ENCODE assay signal across 24 mouse cellular contexts in the genomic region with DNA sequence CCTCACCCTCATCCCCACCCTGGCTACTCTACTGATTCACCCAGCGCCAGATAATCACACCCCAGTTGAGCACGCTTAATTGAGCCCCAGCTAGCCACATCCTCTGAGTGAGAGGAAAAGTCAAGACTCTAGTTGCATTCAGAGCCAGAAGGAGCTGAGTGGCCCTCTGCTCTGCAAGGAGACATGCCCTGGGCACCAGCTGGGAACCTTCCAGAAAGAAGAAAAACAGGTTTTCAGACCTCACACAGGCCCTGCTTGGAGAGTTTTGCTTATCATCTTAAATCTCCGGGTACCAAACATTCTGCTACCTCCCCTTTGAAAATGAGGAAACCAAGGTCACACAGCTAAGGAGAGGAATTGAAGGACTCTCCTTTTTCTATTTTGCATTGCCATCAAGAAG.
"Had no signal": no experiment of that assay in that cellular context is flagged by ENCODE, and none has a peak within 500 bp of the region (broad histone marks: within the 10 kb centered on the region; RNA-seq: fewer than 3 reads in every experiment).

No protein-coding gene starts in this region.

- H3K9ac ChIP-seq: heart, embryonic 13.5 days; heart, embryonic 15.5 days; hindbrain, embryonic 13.5 days; hindbrain, embryonic 15.5 days; kidney, embryonic 15.5 days; limb, embryonic 13.5 days had no signal

- H3K36me3 ChIP-seq: heart, embryonic 13.5 days; heart, embryonic 15.5 days; hindbrain, embryonic 13.5 days; hindbrain, embryonic 15.5 days; kidney, embryonic 15.5 days; limb, embryonic 13.5 days had no signal

- H3K9me3 ChIP-seq: heart, embryonic 13.5 days; heart, embryonic 15.5 days; hindbrain, embryonic 13.5 days; hindbrain, embryonic 15.5 days; kidney, embryonic 15.5 days; limb, embryonic 13.5 days had no signal

- ATAC-seq: hindbrain, postnatal 0 days; intestine, embryonic 16.5 days had no signal

- H3K4me2 ChIP-seq: heart, embryonic 11.5 days; heart, embryonic 13.5 days; heart, embryonic 15.5 days; hindbrain, embryonic 13.5 days; hindbrain, embryonic 15.5 days; kidney, embryonic 15.5 days; limb, embryonic 13.5 days had no signal

- H3K4me3 ChIP-seq: heart, adult 2 months; heart, embryonic 13.5 days; heart, embryonic 15.5 days; hindbrain, embryonic 13.5 days; hindbrain, embryonic 15.5 days; kidney, embryonic 15.5 days; limb, embryonic 13.5 days had no signal

- H3K27ac ChIP-seq: heart, adult 2 months; heart, embryonic 13.5 days; heart, embryonic 15.5 days; hindbrain, embryonic 13.5 days; hindbrain, embryonic 15.5 days; hindbrain, postnatal 0 days; kidney, embryonic 15.5 days; kidney, postnatal 0 days; limb, embryonic 13.5 days had no signal

- DNase-seq: gastrocnemius, postnatal 14 days; gastrocnemius, postnatal 36 days; heart, adult 11 months; heart, adult 2 months; heart, postnatal 14 days; heart, postnatal 36 days; kidney, adult 11 months; kidney, adult 2 months; kidney, adult 9 months; kidney, postnatal 14 days; kidney, postnatal 36 days; layer of hippocampus, adult 9-11 months; layer of hippocampus, postnatal 36 days; left cerebral cortex, postnatal 4 days had no signal

- H3K4me1 ChIP-seq: heart, embryonic 13.5 days; heart, embryonic 15.5 days; kidney, embryonic 15.5 days; limb, embryonic 13.5 days had no signal
